Mouse (Mus musculus) spleen, adult 2 months (tissue): Measurements from ENCODE around the gene Pacs2.

Source experiments
- CTCF ChIP-seq: fragments of 200-500 bp; IDR thresholded peaks from 2 replicates; pipeline ENCODE4 v1.5.1; 2011; ENCODE audit warnings: mild to moderate bottlenecking, inconsistent platforms; ENCODE audit not compliant: insufficient read depth, insufficient read length, insufficient replicate concordance; ENCODE audit errors: extremely low read depth
- POLR2A ChIP-seq: fragments of 200-500 bp; IDR thresholded peaks from 2 replicates; pipeline ENCODE4 v1.6.1; 2011; ENCODE audit warnings: low read depth, low read length, inconsistent platforms

- TF ChIP-seq CTCF (no peak), POLR2A (no peak)
Measured at GRCm38 (mm10) chr12:113030993-113031392, 16.7 kb downstream of the Pacs2 start.
